Mouse (Mus musculus) Patski (cell line): Measurements from ENCODE around the gene Mfsd12. TPM values are rescaled to one million over a fixed set of nuclear protein-coding genes. Genes with fewer than 3 reads are reported as not detected.

Source experiments
- ATAC-seq: fragments of 100-300 bp; one replicate; pipeline ENCODE4 v1.8.0; 2021
- CTCF ChIA-PET: fragments of 350-600 bp; sonication (Branson Sonifier 250); formaldehyde crosslinking; loops from one replicate; lab custom pipeline; 2022; ENCODE audit warnings: inconsistent platforms; lab: Charles Lee
- POLR2A ChIA-PET: fragments of 350-600 bp; sonication (Branson Sonifier 250); formaldehyde crosslinking; loops from one replicate; lab custom pipeline; 2022; ENCODE audit warnings: antibody characterized with exemption, inconsistent platforms; lab: Charles Lee
- DNase-seq: peaks from one replicate; pipeline ENCODE4 v3.0.0-alpha.2; 2011; ENCODE audit warnings: low read depth, low spot score
- H3K27me3 ChIP-seq: fragments of 371-371 bp; one replicate; pipeline ENCODE4 v1.5.1; 2021
- CTCF ChIP-seq: fragments of 100-300 bp; IDR thresholded peaks from one replicate; pipeline ENCODE4 v1.5.1; 2021
- in situ Hi-C: fragments of 300-500 bp; cut with MboI; formaldehyde crosslinking; loops from 3 replicates; pipeline ENCODE4 v1.11.1; 2018; ENCODE audit warnings: low pct_unique_long_range_greater_than_20kb, mixed read lengths
- polyA plus RNA-seq: library from polyadenylated mRNA; unstranded; gene quantifications from one replicate; pipeline ENCODE4 v1.2.3, GENCODE M21; 2021

The Mfsd12 gene
- polyA plus RNA-seq, 1 experiment from 2014 or later, result 23.9 TPM

DNA sequence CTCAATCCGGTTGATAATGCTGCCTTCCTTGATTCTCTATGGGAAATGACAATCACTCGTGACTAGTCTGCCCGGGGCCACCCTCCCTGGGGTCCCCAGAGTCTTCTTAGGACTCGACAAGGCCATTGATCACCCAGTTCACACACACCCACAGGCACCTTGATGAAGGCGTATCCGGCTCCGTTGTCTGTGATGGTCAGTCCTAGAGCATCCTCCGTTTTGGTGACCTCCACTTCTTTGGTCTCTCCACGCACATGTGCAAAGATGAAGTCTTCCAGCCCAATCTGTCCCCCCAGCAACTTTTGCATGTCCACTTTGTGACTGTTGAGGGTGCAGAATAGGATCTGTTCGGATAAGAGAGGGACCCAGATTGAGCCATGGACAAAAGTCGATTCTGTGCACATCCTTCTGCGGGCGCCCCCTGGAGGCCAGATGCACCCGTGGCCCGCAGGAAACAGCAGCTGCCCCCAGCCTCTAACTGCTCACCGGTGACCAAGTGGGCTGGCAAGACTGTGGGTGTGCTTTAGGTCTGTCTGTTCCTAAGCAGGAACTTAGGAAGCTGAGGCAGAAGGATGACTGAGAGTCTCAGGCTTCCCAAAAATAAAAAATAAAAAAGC, 15.8 kb upstream of the Mfsd12 start:
- CTCF ChIA-PET, result interaction anchor here (0.7 to 2.3 kb wide), 9 partner anchors 8 to 53 kb away, joined by 3 to 10 read pairs (median 4); partner anchors contain the start of genes Hmg20b and Pip5k1c
- in situ Hi-C loops, result no loop called here
- TF ChIP-seq CTCF, result no peak
- no peaks in the 10 kb centered on the region for H3K27me3 ChIP-seq
- POLR2A ChIA-PET, result no interaction called here
- no peak for ATAC-seq
- DNase-seq, result no peak

DNA sequence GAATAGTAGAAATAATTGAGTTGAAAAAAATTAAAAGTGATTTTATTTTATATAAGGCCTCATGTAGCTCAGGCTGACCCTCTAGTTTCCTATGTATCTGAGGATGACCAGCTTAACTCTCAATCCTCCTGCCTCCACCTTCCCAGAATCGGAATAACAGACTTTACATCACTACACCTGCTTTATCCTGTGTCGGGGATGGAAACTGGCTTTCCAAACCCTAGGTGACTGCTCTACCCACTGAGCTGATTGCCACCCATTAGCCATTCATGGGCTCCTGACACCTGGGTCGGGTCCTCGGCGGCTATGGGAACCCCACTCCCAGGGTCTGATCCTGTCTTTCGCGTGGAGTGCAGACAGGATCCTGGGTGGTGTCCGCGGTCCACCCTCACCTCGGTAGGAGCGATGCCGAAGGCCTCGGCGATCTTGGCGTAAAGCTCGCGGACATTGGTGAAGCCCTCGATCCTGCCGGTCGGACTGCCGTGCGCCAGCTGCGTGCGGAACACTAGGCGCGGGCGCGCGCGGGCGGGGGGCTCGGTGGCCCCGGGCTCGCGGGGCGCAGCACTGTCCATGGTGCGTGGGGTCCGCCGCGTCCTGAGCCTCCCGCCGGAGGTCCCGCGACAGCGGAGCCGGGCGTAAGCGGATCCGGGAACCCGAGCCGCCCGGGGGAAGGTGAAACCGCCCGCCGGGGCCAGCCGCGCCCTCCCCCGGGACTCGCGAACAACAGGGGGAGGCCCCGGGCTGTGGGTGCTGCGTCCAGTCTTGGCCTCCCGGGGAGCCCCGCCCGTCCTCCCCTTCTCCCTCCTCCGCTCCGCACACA, 14.4 kb upstream of the Mfsd12 start, which contains the start of gene Gipc3:
Gene Gipc3, minus strand, starts transcription at position 581 of the 820 bp plus-strand sequence.
- DNase-seq (no peak), ATAC-seq (no peak)
- TF ChIP-seq CTCF, result no peak
- in situ Hi-C loops, result no loop called here
- ChIA-PET POLR2A (no interaction called here), CTCF (interaction anchor here (1.1 to 2.3 kb wide), 5 partner anchors 8 to 54 kb away, joined by 3 to 10 read pairs (median 5); partner anchors contain the start of genes Hmg20b and Pip5k1c)
- H3K27me3 ChIP-seq, result no peaks in the 10 kb centered on the region

DNA sequence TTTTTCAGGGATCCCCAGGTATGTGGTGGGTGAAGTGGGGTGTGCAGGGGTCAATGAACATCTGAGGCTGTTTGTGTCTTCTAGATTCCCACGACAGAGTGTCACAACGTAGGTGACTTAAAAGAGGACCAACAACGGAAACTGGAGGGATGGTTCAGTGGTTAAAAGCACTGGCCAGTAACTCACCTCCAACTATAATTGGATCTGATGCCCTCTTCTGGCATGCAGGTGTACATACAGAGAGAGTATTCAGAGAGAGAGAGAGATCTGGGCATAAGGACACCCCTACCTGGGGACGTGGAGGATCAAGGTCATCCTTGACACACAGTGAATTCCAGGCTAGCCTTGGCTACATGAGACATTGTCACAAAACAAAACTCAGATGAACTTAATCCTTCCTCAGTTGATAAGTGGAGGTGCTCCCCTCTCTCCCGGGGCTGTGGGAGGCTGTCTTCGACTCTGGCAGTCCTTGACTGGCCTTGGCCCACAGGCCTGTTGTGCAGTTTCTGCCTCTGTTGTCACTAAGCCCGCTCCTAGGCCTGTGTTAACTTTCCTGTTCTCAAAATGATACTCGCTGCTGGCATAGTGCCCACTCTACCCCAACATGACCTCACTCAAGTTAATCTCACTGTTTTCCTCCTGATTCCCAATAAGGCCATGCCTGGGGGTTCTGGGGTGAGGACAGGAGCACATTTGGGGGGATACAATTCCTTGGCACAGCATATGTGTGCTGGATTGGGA, 12.7 kb upstream of the Mfsd12 start:
- in situ Hi-C loops, result no loop called here
- H3K27me3 ChIP-seq, result no peaks in the 10 kb centered on the region
- TF ChIP-seq CTCF, result no peak
- POLR2A ChIA-PET, result no interaction called here
- DNase-seq (peak; percentile 62), ATAC-seq (peak; percentile 28)
- CTCF ChIA-PET, result no interaction called here

DNA sequence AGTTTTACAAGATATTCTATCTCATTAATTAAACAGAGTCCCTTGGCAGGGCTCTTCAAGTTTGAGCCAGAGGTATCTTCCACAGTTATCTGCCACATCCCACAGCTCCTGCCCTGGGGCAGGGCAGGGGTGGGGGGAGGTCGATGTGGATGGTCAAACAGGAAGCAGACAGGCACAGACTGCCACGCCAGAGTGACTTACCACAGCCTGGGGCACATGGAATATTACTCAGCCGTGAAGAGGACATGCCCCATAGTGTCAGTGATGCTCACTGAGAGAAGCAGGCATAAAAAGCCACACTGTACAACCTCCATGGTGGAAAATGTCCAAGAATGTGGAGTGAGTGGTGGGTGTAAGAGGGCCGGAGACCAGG, 12.1 kb upstream of the Mfsd12 start:
- peak; percentile 55 for DNase-seq
- in situ Hi-C loops, result no loop called here
- TF ChIP-seq CTCF, result no peak
- POLR2A ChIA-PET, result no interaction called here
- CTCF ChIA-PET, result no interaction called here
- peak; percentile 28 for ATAC-seq
- H3K27me3 ChIP-seq, result no peaks in the 10 kb centered on the region

DNA sequence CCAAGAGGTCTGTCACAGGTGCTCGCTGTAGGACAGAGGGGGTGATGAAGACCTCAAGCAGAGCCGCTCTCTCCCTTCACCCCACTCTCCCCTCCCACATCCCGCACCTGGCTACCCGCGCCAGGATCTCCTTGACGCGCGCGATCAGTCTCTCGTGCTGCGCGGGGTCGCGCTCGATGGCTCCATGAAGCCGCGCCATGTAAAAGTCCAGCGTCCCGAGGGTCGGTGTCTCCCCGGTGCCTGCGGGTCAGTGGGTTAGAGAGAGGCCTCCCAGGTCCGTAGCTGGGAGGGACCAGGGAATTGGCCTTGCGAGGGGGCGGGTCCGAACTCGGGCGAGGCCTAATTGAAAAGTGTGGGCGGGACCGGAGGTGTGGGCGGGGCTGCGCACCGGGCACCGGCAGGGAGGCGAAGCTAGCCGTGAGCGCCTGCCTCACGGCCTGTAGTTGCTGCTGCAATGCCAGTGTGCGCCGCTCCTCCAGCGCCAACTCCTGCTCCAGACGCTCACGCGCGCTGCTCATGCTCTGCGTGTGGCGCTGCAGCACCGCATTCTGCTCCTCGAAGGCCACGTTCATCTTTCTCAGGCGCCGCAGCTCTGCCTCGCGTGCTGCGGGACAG, 10.7 kb upstream of the Mfsd12 start:
- CTCF ChIA-PET, result no interaction called here
- POLR2A ChIA-PET, result interaction anchor here (0.9 kb wide), 1 partner anchor 26 kb away, joined by 3 read pairs; the partner anchor contains the start of gene Cactin
- ATAC-seq (no peak), DNase-seq (no peak)
- TF ChIP-seq CTCF, result no peak
- H3K27me3 ChIP-seq, result no peaks in the 10 kb centered on the region
- in situ Hi-C loops, result no loop called here

DNA sequence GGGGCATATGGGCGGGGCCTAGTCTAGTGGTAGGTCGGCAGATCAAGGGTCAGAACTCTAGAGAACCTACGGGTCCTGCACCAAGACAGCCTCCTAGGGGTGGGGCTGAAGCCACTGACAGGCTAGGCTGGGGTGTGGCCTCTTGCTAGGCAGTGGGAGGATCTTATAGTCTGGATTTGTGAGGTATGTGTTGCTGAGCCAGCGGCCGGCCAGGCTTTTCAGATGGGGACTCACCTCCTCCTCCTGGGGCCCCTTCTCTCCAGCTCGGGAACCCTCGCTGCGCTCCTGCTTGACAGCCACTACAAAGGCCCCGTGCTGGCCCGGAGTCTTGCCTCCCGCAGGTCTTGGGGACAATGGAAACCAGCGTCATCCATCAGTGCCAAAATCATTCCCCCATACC, 8.1 kb upstream of the Mfsd12 start:
- in situ Hi-C loops, result no loop called here
- ChIA-PET POLR2A (no interaction called here), CTCF (no interaction called here)
- peak; percentile 15 for ATAC-seq
- H3K27me3 ChIP-seq, result no peaks in the 10 kb centered on the region
- no peak for TF ChIP-seq CTCF
- DNase-seq, result no peak

DNA sequence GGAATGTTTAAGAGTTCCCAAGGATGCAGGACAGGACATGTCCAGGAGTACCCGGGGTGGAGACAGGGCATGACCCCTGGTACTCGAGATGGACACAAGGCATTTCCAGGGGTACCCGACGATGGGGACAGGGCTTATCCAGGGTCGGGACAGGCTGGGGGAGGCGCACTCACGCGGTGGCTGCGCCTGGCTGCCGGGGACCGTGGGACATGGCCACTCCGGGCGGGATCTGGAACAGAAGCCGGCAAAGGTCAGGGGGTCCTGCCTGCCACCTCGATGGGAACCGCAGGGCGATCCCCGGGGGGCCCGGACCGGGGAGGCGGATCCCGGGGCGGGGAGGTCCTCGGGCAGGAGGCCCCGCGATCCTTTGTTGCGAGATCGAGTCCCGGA, 7.3 kb upstream of the Mfsd12 start:
- CTCF ChIA-PET, result interaction anchor here (0.6 to 2.1 kb wide), 7 partner anchors 8 to 60 kb away, joined by 3 to 10 read pairs (median 4); partner anchors contain the start of gene Pip5k1c
- no peak for TF ChIP-seq CTCF
- H3K27me3 ChIP-seq, result no peaks in the 10 kb centered on the region
- POLR2A ChIA-PET, result interaction anchor here (0.7 kb wide), 1 partner anchor 53 kb away, joined by 3 read pairs; no protein-coding TSS in a partner anchor
- no peak for DNase-seq
- in situ Hi-C loops, result loop anchor here (5.0 kb wide), 1 partner anchor 63 kb away; no protein-coding TSS in a partner anchor
- ATAC-seq, result no peak

DNA sequence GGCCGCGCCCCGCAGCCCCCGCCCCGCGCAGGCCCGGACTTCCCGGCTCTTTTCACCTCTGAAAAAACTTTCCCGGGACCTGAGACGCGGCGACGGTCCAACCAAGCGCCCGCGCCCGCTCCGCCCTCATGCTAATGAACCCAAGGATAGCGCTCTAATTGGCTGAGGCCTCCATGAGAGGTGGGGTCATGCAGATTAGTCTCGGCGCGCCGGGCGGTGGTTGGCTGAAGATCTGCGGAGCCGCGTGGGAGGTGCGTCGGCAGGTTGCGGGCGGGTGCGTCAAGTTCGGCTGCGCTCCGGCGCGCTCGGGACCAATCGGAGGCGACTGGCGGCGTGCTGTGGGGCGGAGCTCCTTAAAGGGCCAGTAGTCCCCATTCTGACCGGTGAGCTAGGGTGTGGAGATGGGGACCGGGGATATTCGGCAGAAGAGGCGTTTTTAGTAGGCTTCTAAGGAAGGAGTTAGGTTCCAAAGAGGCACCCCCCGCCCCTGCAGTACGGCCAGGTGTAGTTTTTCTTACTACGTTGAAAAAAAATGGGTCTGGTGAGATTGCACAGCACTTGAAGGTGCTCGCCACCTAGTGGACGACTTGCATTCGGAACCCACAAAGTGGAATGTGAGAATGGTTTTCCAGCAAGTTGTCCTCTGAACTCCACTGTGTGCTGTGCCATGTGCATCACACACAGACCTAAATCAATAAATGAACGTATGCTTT, 6.8 kb upstream of the Mfsd12 start, which contains the start of gene Hmg20b:
Gene Hmg20b, minus strand, starts transcription at position 130 of the 713 bp plus-strand sequence.
- TF ChIP-seq CTCF, result no peak
- no peaks in the 10 kb centered on the region for H3K27me3 ChIP-seq
- CTCF ChIA-PET, result interaction anchor here (0.6 to 2.1 kb wide), 7 partner anchors 8 to 61 kb away, joined by 3 to 10 read pairs (median 4); partner anchors contain the start of gene Pip5k1c
- ATAC-seq (peak; percentile 92), DNase-seq (peak; percentile 90)
- POLR2A ChIA-PET, result interaction anchor here (0.6 to 0.7 kb wide), 2 partner anchors 31 to 54 kb away, joined by 3 to 4 read pairs; no protein-coding TSS in a partner anchor
- in situ Hi-C loops, result loop anchor here (5.0 kb wide), 1 partner anchor 63 kb away; no protein-coding TSS in a partner anchor

DNA sequence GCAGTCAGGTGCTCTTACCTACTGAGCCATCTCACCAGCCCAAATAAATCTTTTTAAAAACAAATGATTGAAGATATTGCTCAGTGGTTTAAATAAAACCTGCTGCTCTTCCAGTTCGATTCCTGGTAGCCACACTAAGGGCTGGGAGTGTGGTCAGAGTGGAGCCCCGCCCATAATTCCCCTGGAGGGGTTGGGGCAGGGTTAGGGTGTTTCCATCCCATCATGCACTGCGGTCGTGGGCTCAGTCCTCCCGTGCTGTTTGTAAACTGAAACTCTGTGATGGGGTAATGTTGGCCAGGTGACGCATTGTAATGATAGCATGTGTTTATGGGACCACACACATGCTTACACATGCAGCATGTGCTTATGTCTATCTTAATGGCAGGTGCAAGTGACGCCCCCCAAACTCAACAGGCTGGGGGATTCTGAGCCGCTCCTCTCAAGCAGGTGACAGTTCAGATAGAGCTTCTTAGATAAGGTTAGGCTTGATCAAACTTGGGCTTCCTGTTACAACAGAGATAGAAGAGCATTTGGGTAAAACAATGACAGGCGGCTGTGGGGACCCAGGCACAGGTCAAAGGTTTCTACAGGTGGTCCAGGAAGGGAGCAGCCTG, 5.5 kb upstream of the Mfsd12 start:
- TF ChIP-seq CTCF, result no peak
- no peaks in the 10 kb centered on the region for H3K27me3 ChIP-seq
- in situ Hi-C loops, result loop anchor here (5.0 kb wide), 1 partner anchor 64 kb away; no protein-coding TSS in a partner anchor
- ChIA-PET CTCF (interaction anchor here (1.5 to 2.1 kb wide), 2 partner anchors 10 to 59 kb away, joined by 5 to 10 read pairs; partner anchors contain the start of gene Pip5k1c), POLR2A (no interaction called here)
- DNase-seq (no peak), ATAC-seq (no peak)
